Mouse (Mus musculus) liver, adult 2 months (tissue): ENCODE results near the gene C2cd5.

Experiments used
- CTCF ChIP-seq: fragments of 200-500 bp; IDR thresholded peaks from 2 replicates; pipeline ENCODE4 v1.5.1; 2011; ENCODE audit warnings: low read depth, low read length, control low read depth
- POLR2A ChIP-seq: fragments of 200-500 bp; IDR thresholded peaks from 2 replicates; pipeline ENCODE4 v1.6.1; 2011; ENCODE audit warnings: low read length, control low read depth; ENCODE audit not compliant: insufficient read depth; ENCODE audit errors: extremely low read depth

DNA sequence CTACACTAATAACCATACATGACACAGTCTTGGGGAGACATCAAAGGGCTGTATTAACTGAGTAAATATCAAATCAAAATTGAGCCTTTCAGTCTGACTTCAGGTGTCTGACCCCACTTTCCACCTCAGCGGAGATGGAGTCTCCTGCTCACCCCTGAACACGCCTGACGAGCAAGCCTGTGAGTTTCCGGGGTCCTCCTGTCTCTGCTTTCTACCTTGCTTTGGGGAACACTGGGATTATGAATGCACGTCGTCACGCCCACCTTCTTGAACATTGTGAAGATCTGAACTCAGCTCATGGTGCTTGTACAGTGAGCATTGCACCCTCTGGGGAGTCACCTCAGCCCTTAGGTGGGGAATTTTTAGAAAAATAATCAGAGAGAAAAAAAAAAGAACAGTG, 126.7 kb downstream of the C2cd5 start:
- TF ChIP-seq POLR2A: no peak
- TF ChIP-seq CTCF: no peak
